Mouse (Mus musculus): Measurements from ENCODE around the gene AI987944. TPM values are rescaled to one million over a fixed set of nuclear protein-coding genes. Genes with fewer than 3 reads are reported as not detected.

The AI987944 gene
- polyA plus RNA-seq (2015; fragmentation: Nextera tagmentation; extraction: Ambion mirVana): 12.0 and 12.2 TPM in 2 replicates

DNA sequence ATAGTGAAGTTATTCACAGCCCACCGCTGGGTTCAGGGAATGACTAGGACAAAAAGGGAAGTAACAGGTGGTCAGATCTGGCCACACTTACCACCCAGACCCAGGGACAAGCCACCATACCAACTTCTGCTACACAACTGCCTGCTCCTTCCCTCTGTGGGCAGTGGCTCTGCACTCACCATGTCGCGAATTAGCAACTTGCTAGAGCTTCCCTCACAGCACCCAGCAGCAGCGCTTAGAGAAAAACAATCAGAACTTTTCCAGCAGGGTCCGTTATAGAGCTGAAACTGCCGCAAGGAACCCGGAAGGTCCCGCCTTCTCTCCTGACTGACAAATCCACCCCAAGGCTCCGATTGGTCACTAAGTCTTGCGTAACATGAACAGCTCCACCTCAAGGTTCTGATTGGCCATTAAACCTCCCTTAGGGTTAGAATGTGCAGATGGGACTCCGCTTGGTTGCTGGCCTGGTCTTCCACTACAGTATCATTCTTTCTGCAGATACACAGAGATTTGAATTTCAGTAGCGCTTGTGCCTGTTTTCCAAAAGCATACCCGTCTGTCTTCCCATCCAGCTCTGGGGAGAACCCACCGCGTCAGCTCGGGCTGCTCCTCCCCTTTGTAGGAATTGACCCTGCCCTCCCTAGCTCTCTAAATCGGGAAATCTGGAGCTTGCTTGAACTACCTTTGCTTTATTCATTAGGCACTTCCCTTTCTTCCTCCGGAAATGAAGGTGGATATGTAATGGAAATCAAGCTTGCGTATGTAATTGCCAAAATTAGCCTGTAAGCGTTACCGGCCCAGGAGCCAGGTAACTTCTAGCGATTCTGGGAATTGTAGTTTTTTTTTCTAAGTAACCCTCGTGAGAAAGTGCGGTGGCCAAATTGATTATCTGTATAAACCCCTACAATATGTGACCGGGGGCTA is at the start of gene AI987944:
Gene AI987944, minus strand, starts transcription at position 332 of the 924 bp plus-strand sequence.
- Histone ChIP-seq H3K4me1 (ENCODE audit: control insufficient read depth, insufficient read depth, low read length) (no peaks in the 10 kb centered on the region), H3K27me3 (ENCODE audit: control insufficient read depth, insufficient read depth, low read length) (no peaks in the 10 kb centered on the region), H3K36me3 (ENCODE audit: control insufficient read depth, insufficient read depth, low read length) (no peaks in the 10 kb centered on the region), H3K9ac (ENCODE audit: low read length) (peak within 1 kb of the TSS; percentile 74), H3K4me3 (replicated peaks; ENCODE audit: low read length) (peak within 1 kb of the TSS; percentile 65), H3K9me3 (replicated peaks; ENCODE audit: control insufficient read depth, low read length) (no peaks in the 10 kb centered on the region), H3K27ac (ENCODE audit: low read length) (peak within 1 kb of the TSS; percentile 80), H3K4me2 (ENCODE audit: low read depth, low read length) (peak within 1 kb of the TSS; percentile 53)
- peak; percentile 98 for ATAC-seq (ENCODE audit: insufficient read depth, low FRiP score)
- WGBS: under 1% methylated on average over 25 of the region's 25 CpGs

- WGBS: 75% methylated on average over 4 of the region's 4 CpGs
- ATAC-seq (ENCODE audit: insufficient read depth, low FRiP score): no peak
- Histone ChIP-seq H3K27ac (ENCODE audit: low read length) (no peak overlapping the region), H3K27me3 (ENCODE audit: control insufficient read depth, insufficient read depth, low read length) (no peaks in the 10 kb centered on the region), H3K4me2 (ENCODE audit: low read depth, low read length) (no peak overlapping the region), H3K9me3 (replicated peaks; ENCODE audit: control insufficient read depth, low read length) (no peaks in the 10 kb centered on the region), H3K4me3 (replicated peaks; ENCODE audit: low read length) (no peak overlapping the region), H3K9ac (ENCODE audit: low read length) (no peak overlapping the region), H3K4me1 (ENCODE audit: control insufficient read depth, insufficient read depth, low read length) (no peaks in the 10 kb centered on the region), H3K36me3 (ENCODE audit: control insufficient read depth, insufficient read depth, low read length) (no peaks in the 10 kb centered on the region)
Measured at GRCm38 (mm10) chr7:41394130-41394529, 951 bp upstream of the AI987944 start.

Other genes with a start within 250 kb of the AI987944 start
- not detected in 2 replicates for gene Gm5592, start 239.5 kb downstream of the AI987944 start, polyA plus RNA-seq (2015; fragmentation: Nextera tagmentation; extraction: Ambion mirVana)
- 0.22 and 0.31 TPM in 2 replicates for gene Vmn2r57, start 55.3 kb upstream of the AI987944 start, polyA plus RNA-seq (2015; fragmentation: Nextera tagmentation; extraction: Ambion mirVana)
- 0.18 TPM in 1 of 2 replicates, not detected in the other for gene Gm20449, start 106.0 kb upstream of the AI987944 start, polyA plus RNA-seq (2015; fragmentation: Nextera tagmentation; extraction: Ambion mirVana)
- 9.5 and 10.2 TPM in 2 replicates for gene AW146154, start 106.5 kb upstream of the AI987944 start, polyA plus RNA-seq (2015; fragmentation: Nextera tagmentation; extraction: Ambion mirVana)
- not detected in 2 replicates for gene Gm6871, start 180.3 kb upstream of the AI987944 start, polyA plus RNA-seq (2015; fragmentation: Nextera tagmentation; extraction: Ambion mirVana)
- gene 2610021A01Rik, start 205.9 kb upstream of the AI987944 start, polyA plus RNA-seq (2015; fragmentation: Nextera tagmentation; extraction: Ambion mirVana): 10.4 and 12.0 TPM in 2 replicates
- 9.0 and 11.0 TPM in 2 replicates for gene Zfp788, start 239.8 kb upstream of the AI987944 start, polyA plus RNA-seq (2015; fragmentation: Nextera tagmentation; extraction: Ambion mirVana)